ENCODE assay signal across 8 mouse cellular contexts in genomic region chr10:82863106-82863680, GRCm38 (mm10). TPM values are rescaled to one million over a fixed set of nuclear protein-coding genes. Genes with fewer than 3 reads are reported as not detected.
DNase-seq lines count a peak whose midpoint lies in the region; ATAC-seq lines count a peak whose summit lies in the region.

No protein-coding gene starts in this region.

- WGBS in heart, embryonic 16.5 days = 62% methylated on average over 5 of the region's 5 CpGs
- WGBS in forebrain, embryonic 15.5 days = 49% methylated on average over 5 of the region's 5 CpGs
- 60% methylated on average over 5 of the region's 5 CpGs for WGBS in neural tube, embryonic 15.5 days

- H3K4me2 ChIP-seq in heart, embryonic 16.5 days (ENCODE audit: low read depth, low read length) = no peak overlapping the region
- H3K4me2 ChIP-seq in forebrain, embryonic 15.5 days (replicated peaks) = peak overlapping the region; percentile 3; the same call in 1 of the 2 replicates
- H3K4me2 ChIP-seq in neural tube, embryonic 15.5 days = peak overlapping the region; percentile 79

- H3K27me3 ChIP-seq in heart, embryonic 16.5 days (ENCODE audit: control insufficient read depth, insufficient read depth, low read length) = no peaks in the 10 kb centered on the region
- H3K27me3 ChIP-seq in forebrain, embryonic 15.5 days = no peaks in the 10 kb centered on the region
- no peaks in the 10 kb centered on the region for H3K27me3 ChIP-seq in neural tube, embryonic 15.5 days (replicated peaks)

- DNase-seq in heart, postnatal 25 days (ENCODE audit: low spot score) = no peak
- peak; percentile 50 for DNase-seq in retina, postnatal 1 day
- DNase-seq in retina, embryonic 14.5 days (ENCODE audit: low spot score) = no peak
- DNase-seq in layer of hippocampus, postnatal 14 days (ENCODE audit: low spot score in 2 of 2) = no peak
- no peak for DNase-seq in spleen, adult 12 weeks (ENCODE audit: low spot score)

- H3K4me3 ChIP-seq in heart, embryonic 16.5 days (ENCODE audit: low read length) = no peak overlapping the region
- H3K4me3 ChIP-seq in forebrain, embryonic 15.5 days = no peak overlapping the region
- H3K4me3 ChIP-seq in neural tube, embryonic 15.5 days (replicated peaks) = no peak overlapping the region

- H3K27ac ChIP-seq in heart, embryonic 16.5 days (ENCODE audit: low read length) = 0 out of 2 replicates have a peak overlapping the region, but pooled peaks have one; percentile 21
- H3K27ac ChIP-seq in forebrain, embryonic 15.5 days (replicated peaks) = no peak overlapping the region
- H3K27ac ChIP-seq in neural tube, embryonic 15.5 days (replicated peaks) = no peak overlapping the region; the same call in 1 of the 2 replicates

- H3K9ac ChIP-seq in heart, embryonic 16.5 days (ENCODE audit: low read length) = no peak overlapping the region
- no peak overlapping the region for H3K9ac ChIP-seq in forebrain, embryonic 15.5 days (replicated peaks)
- 0 out of 2 replicates have a peak overlapping the region, but pooled peaks have one; percentile 5 for H3K9ac ChIP-seq in neural tube, embryonic 15.5 days (replicated peaks)

- peaks cover 17% of the 10 kb centered on the region; the same call in 1 of the 2 replicates for H3K36me3 ChIP-seq in heart, embryonic 16.5 days (ENCODE audit: control insufficient read depth, insufficient read depth)
- peaks cover 15% of the 10 kb centered on the region for H3K36me3 ChIP-seq in forebrain, embryonic 15.5 days
- H3K36me3 ChIP-seq in neural tube, embryonic 15.5 days = peaks cover 19% of the 10 kb centered on the region

- ATAC-seq in heart, embryonic 16.5 days (replicated peaks; ENCODE audit: extremely low read depth, insufficient read depth, low FRiP score) = no peak
- no peak for ATAC-seq in forebrain, embryonic 15.5 days (replicated peaks)
- ATAC-seq in neural tube, embryonic 15.5 days (ENCODE audit: low FRiP score) = no peak

- H3K4me1 ChIP-seq in heart, embryonic 16.5 days (ENCODE audit: control insufficient read depth, insufficient read depth, low read length) = peaks cover 44% of the 10 kb centered on the region
- peaks cover 41% of the 10 kb centered on the region for H3K4me1 ChIP-seq in forebrain, embryonic 15.5 days
- peaks cover 45% of the 10 kb centered on the region for H3K4me1 ChIP-seq in neural tube, embryonic 15.5 days

- H3K9me3 ChIP-seq in heart, embryonic 16.5 days (replicated peaks; ENCODE audit: control insufficient read depth, low read length) = no peaks in the 10 kb centered on the region
- no peaks in the 10 kb centered on the region for H3K9me3 ChIP-seq in forebrain, embryonic 15.5 days
- no peaks in the 10 kb centered on the region for H3K9me3 ChIP-seq in neural tube, embryonic 15.5 days (replicated peaks)

- intact Hi-C loops in heart, postnatal 25 days (cut with DNase I) = no loop called here

RNA-seq across cellular contexts. Expression of gene Eid3, which starts 3.2 kb away (rescaled TPM):
- polyA plus RNA-seq in heart, embryonic 16.5 days (2015; fragmentation: Nextera tagmentation; extraction: Ambion mirVana) = 0.21 and 0.22 TPM in 2 replicates
- 1 to 10 TPM in 1 of 2 experiments, under 1 TPM in 1; 0.57 to 1.3 TPM for total RNA-seq in heart, postnatal 25 days (2021)
- 0.22 and 0.51 TPM in 2 replicates for polyA plus RNA-seq in forebrain, embryonic 15.5 days (2015; fragmentation: Nextera tagmentation; extraction: Ambion mirVana)
- polyA plus RNA-seq in neural tube, embryonic 15.5 days (2015; fragmentation: Nextera tagmentation; extraction: Ambion mirVana) = 0.14 and 0.58 TPM in 2 replicates
- 1 to 10 TPM; 1.8 to 2.8 TPM for total RNA-seq in layer of hippocampus, postnatal 14 days (2021)

RNA-seq across cellular contexts. Expression of gene Txnrd1, which starts 29.4 kb away (rescaled TPM):
- polyA plus RNA-seq in heart, embryonic 16.5 days (2015; fragmentation: Nextera tagmentation; extraction: Ambion mirVana) = 60.4 and 61.8 TPM in 2 replicates
- total RNA-seq in heart, postnatal 25 days (2021) = 10 to 100 TPM; 44.1 to 50.2 TPM
- 172 and 174 TPM in 2 replicates for polyA plus RNA-seq in forebrain, embryonic 15.5 days (2015; fragmentation: Nextera tagmentation; extraction: Ambion mirVana)
- 89.1 and 94.5 TPM in 2 replicates for polyA plus RNA-seq in neural tube, embryonic 15.5 days (2015; fragmentation: Nextera tagmentation; extraction: Ambion mirVana)
- total RNA-seq in layer of hippocampus, postnatal 14 days (2021) = 10 to 100 TPM; 57.7 to 62.8 TPM
